Mouse (Mus musculus) gastrocnemius, postnatal 25 days (tissue): Measurements from ENCODE around the gene Podxl2. TPM values are rescaled to one million over a fixed set of nuclear protein-coding genes. Genes with fewer than 3 reads are reported as not detected.

ENCODE experiments used
- DNase-seq: peaks from one replicate; pipeline ENCODE4 v3.0.0; 2022
- long read RNA-seq, 2 experiments: library from polyadenylated mRNA; stranded (forward); transcript quantifications; one replicate each; pipeline ENCODE4 v2.0.0; 2021
- total RNA-seq, 2 experiments: library from RNA; stranded (reverse); gene quantifications; 1 replicate in 1 of 2; 2 replicates in 1 of 2; pipeline ENCODE4 v1.2.3; 2021

Gene Podxl2
- total RNA-seq: 10 to 100 TPM; 49.4 to 53.0 TPM
- long read RNA-seq, experiment 1, transcript Podxl2-210 (8 exons, 2,065 nt): minor isoform, 81 of 205 reads
- long read RNA-seq, experiment 1, transcript Podxl2-207 (2 exons, 633 nt): major isoform, 88 of 205 reads
- long read RNA-seq, experiment 1, partial matches to known transcripts: 21 of 205 reads
- long read RNA-seq, experiment 1, other reads (novel, unspliced or antisense): 15 of 205 reads
- long read RNA-seq, experiment 2, transcript Podxl2-210 (8 exons, 2,065 nt): major isoform, 107 of 184 reads
- long read RNA-seq, experiment 2, transcript Podxl2-207 (2 exons, 633 nt): minor isoform, 50 of 184 reads
- long read RNA-seq, experiment 2, partial matches to known transcripts: 11 of 184 reads
- long read RNA-seq, experiment 2, other reads (novel, unspliced or antisense): 15 of 184 reads

GRCm38 (mm10) chr6:88874868-88875508 lies at the start of gene Podxl2:
Gene Podxl2, minus strand, starts transcription at chr6:88875044.
- DNase-seq: peak; percentile 85

- DNase-seq: no peak
Observed at GRCm38 (mm10) chr6:88918802-88919201, 44.0 kb upstream of the Podxl2 start.

GRCm38 (mm10) chr6:88916153-88916552 lies 41.3 kb upstream of the Podxl2 start:
- DNase-seq: no peak

- no peak for DNase-seq
Observed at GRCm38 (mm10) chr6:88915510-88915909, 40.7 kb upstream of the Podxl2 start.

- no peak for DNase-seq
Observed at GRCm38 (mm10) chr6:88914799-88915198, 40.0 kb upstream of the Podxl2 start.

GRCm38 (mm10) chr6:88913440-88913839 lies 38.6 kb upstream of the Podxl2 start:
- DNase-seq: no peak

- DNase-seq: no peak
Observed at GRCm38 (mm10) chr6:88913022-88913421, 38.2 kb upstream of the Podxl2 start.

GRCm38 (mm10) chr6:88909151-88909550 lies 34.3 kb upstream of the Podxl2 start:
- DNase-seq: no peak

GRCm38 (mm10) chr6:88906369-88907108 lies 31.7 kb upstream of the Podxl2 start:
- DNase-seq: peak; percentile 51

GRCm38 (mm10) chr6:88905042-88905441 lies 30.2 kb upstream of the Podxl2 start:
- DNase-seq: no peak

- no peak for DNase-seq
Observed at GRCm38 (mm10) chr6:88904456-88904974, 29.7 kb upstream of the Podxl2 start.

GRCm38 (mm10) chr6:88903708-88904107 lies 28.9 kb upstream of the Podxl2 start:
- DNase-seq: no peak

GRCm38 (mm10) chr6:88901947-88902820 lies 27.3 kb upstream of the Podxl2 start, which contains the start of gene Tpra1:
Gene Tpra1, plus strand, starts transcription at chr6:88902251.
- peak; percentile 94 for DNase-seq

- DNase-seq: no peak
Observed at GRCm38 (mm10) chr6:88901471-88901870, 26.6 kb upstream of the Podxl2 start.

GRCm38 (mm10) chr6:88899628-88900027 lies 24.8 kb upstream of the Podxl2 start:
- no peak for DNase-seq

- DNase-seq: no peak
Observed at GRCm38 (mm10) chr6:88899086-88899485, 24.2 kb upstream of the Podxl2 start.

GRCm38 (mm10) chr6:88898534-88899048 lies 23.7 kb upstream of the Podxl2 start, which contains the start of gene Mcm2:
Gene Mcm2, minus strand, starts transcription at chr6:88898780.
- DNase-seq: peak; percentile 94

GRCm38 (mm10) chr6:88897246-88897645 lies 22.4 kb upstream of the Podxl2 start:
- no peak for DNase-seq

GRCm38 (mm10) chr6:88895943-88896342 lies 21.1 kb upstream of the Podxl2 start:
- DNase-seq: no peak

- no peak for DNase-seq
Observed at GRCm38 (mm10) chr6:88893559-88893958, 18.7 kb upstream of the Podxl2 start.

- DNase-seq: no peak
Observed at GRCm38 (mm10) chr6:88890832-88891231, 16.0 kb upstream of the Podxl2 start.
